Mouse (Mus musculus): ENCODE measurements around the gene Cadm3.
"Not testable (repeated sequence)": the region's sequence is repeated elsewhere in the genome, so short reads cannot be mapped to it uniquely, and the experiment has no call there.

The Cadm3 gene

GRCm38 (mm10) chr1:173324961-173325360 lies 42.5 kb downstream of the Cadm3 start:
- no peak for DNase-seq (ENCODE audit: low spot score in 2 of 2)

- peak in 1 of 2 experiments; percentile 64 for DNase-seq (ENCODE audit: low spot score in 2 of 2)
Observed at GRCm38 (mm10) chr1:173323839-173324585, 43.5 kb downstream of the Cadm3 start.

DNA sequence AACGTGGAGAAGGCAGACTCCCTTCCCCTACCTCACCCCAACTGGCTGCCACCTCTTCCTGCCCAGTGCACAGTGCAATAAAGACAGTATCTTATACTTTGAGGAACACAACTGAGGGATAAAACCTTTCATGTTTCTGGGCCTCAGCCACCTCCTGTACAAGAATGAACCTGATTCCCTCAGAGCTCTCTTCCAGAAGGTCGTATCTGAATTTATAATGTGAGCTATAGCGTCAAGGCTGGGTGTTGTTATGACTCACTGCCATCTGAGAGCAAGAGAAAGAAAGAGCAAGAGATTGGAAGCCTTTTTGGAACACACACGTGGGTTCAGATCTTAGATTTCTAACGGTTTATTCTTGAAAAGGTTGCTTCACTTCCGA lies 45.3 kb downstream of the Cadm3 start:
- DNase-seq (ENCODE audit: low spot score in 2 of 2): no peak

DNA sequence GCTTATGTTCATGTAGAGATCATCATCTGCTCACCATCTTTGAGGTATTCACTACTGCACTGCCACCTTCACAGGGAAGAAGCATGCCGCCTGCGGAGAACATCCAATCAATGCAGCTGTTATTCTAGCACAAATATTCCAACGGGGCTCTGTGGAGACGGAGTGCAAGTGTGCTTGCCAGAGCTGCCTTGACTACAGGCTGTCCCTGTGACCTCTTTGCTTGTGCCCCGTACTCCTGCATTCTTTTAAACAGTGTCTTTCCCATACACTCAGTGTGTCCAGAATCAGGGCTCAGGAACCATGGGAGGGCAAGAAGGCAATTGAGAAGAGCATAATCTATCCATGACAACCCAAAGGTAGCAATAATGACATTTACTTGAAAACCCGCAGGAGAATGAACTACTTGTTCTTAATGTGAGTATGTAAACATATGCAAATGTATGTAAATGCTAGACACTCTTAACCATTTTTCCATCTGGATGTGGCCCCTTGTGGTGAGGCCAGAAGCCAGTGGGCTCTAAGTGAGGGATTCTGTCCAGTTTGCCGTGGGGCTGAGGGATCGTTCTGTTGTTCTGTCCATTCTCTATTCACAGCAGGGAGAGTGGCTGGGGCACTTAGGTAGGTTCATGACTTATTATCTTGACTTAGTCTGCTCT lies 45.8 kb downstream of the Cadm3 start:
- DNase-seq (ENCODE audit: low spot score in 2 of 2): no peak

DNA sequence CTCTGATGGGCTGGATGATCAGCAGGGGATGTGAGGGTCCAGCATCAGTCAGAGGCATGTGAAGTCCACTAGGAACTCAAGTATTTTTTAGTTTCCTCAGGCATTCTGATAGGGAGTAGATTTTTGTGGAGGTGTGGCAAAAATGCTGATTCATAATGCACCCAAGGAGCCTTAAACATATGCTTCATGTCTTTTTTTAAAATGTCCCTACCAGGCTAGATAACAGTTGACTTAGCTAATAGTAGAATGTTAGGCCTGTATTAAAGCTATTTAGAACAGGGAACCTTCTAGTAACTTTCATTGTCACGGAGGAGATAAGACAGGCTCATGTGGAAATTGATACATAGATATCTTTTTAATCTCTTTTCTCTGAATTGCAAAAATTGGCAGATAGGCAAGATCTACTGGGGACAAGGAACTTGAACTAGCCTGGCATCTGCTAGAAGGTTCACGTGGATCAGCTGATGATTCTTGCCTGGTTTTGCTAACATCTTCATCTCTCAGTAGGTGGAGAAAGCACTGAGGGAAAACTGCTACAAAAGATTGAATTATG lies 49.5 kb downstream of the Cadm3 start:
- no peak for DNase-seq (ENCODE audit: low spot score in 2 of 2)

- DNase-seq (ENCODE audit: low spot score in 2 of 2): no peak
Observed at GRCm38 (mm10) chr1:173315725-173316124, 51.8 kb downstream of the Cadm3 start.

- DNase-seq (ENCODE audit: low spot score in 2 of 2): not testable (repeated sequence)
Observed at GRCm38 (mm10) chr1:173313535-173314050, 53.9 kb downstream of the Cadm3 start.

- DNase-seq (ENCODE audit: low spot score in 2 of 2): not testable (repeated sequence)
Observed at GRCm38 (mm10) chr1:173302795-173303194, 64.7 kb downstream of the Cadm3 start.

Measured in frontal cortex, postnatal 36 days (tissue).